Mouse (Mus musculus) ovary, adult 18-20 months (tissue): ENCODE results near the gene Taar3.

Experiments
- DNase-seq: peaks from one replicate; pipeline ENCODE4 v3.0.0; 2022; ENCODE audit warnings: low spot score, mixed read lengths

Gene Taar3

DNA sequence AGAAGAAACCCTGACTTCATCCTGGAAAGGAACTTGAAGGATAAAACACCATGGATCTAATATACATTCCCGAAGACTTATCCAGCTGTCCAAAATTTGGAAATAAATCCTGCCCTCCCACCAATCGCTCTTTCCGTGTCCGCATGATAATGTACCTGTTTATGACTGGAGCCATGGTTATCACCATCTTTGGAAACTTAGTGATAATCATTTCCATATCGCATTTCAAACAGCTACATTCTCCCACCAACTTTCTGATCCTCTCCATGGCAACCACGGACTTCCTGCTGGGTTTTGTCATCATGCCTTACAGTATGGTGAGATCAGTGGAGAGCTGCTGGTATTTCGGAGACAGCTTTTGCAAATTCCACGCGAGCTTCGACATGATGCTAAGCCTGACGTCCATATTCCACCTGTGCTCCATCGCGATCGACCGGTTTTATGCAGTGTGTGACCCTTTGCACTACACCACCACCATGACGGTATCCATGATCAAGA lies at the start of gene Taar3:
Taar3 (plus strand) TSS at position 51 of the 498 bp plus-strand sequence.
- DNase-seq, result no peak

DNA sequence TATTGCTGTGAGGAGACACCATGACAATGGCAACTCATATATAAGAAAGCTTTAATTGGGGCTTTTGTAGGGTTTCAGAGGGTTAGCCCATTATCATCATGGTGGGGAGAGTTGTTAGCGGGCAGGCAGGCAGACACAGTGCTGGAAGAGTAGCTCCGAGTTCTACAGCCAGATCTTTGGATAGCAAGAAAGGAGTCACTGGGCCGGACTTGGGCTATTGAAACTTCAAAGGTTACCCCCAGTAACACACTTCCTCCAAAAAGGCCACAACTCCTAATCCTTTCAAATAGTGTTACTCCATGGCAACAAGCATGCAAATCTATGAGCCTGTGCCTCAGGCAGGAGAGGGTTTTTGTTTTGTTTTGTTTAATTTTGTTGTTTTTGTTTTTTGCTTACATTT lies 48.2 kb upstream of the Taar3 start:
- no peak for DNase-seq

GRCm38 (mm10) chr10:23905661-23906060 lies 43.7 kb upstream of the Taar3 start:
- no peak for DNase-seq

- DNase-seq, result no peak
These were observed 29.3 kb upstream of the Taar3 start, which contains the start of gene Taar1 for GRCm38 (mm10) chr10:23920056-23920455. TSS of gene Taar1 (plus strand) at chr10:23920356.

GRCm38 (mm10) chr10:23922468-23922867 lies 26.9 kb upstream of the Taar3 start:
- DNase-seq, result no peak

DNA sequence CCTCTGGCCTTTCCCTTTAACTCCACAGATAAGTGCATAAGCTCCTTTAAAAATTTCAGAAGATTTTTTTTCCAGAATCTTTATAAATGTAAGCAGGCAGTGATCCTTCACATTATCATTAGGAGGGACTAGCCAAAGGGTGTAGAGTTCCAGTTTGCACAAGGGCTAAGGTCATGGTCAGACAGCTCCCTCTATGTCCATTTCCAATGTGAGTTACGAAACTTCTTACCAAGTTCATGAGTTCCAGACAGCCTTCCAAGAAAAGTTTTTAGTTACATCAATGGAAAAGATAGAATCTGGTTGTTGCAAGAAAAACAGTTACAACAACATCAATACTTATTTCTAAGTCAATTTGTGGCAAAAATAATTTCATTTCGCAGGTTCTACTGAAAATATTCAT lies 25.4 kb upstream of the Taar3 start:
- DNase-seq, result no peak

DNA sequence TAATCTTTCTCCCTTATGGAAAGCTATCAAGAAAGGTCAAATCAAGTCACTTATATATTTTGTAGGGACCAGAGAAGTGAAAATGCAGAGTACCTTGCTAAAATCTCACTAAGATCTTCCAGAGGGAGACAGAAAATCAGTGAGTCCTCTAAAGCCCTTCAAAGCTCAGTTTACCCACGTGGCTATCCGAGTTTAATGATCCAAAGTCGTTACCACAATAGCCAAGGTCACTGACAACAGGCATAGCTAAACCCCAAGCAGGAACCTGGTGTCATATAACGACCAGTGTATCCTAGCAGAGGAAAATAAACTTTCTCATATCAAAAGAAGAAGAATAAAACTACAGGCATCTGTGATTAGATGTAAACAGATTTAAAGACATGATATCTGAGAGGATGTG lies 11.7 kb upstream of the Taar3 start:
- no peak for DNase-seq

GRCm38 (mm10) chr10:23938312-23938711 lies 11.0 kb upstream of the Taar3 start, which contains the start of gene Taar2:
TSS of gene Taar2 (plus strand) at chr10:23938572.
- DNase-seq, result no peak

DNA sequence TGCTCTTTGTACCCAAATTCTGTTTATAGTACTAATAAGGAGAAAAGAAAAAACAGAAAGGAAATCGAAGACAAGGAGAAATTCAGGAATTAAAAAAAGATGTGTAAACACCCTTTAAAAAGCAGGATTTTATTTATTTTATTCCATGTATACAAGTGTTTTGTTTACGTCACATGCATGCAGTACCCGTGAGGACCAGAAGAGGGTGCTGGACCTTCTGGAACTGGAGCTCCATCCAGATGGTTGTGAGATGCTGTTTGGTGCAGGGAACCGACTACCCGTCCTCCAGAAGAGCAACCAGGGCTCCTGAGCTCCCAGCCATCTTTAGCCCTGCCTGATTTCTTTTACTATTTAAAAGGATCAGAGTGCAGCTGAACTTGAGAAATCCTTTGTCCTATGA lies 6.9 kb upstream of the Taar3 start:
- no peak for DNase-seq

GRCm38 (mm10) chr10:23948026-23948425 lies 1.3 kb upstream of the Taar3 start:
- no peak for DNase-seq

GRCm38 (mm10) chr10:23951714-23952113 lies 2.4 kb downstream of the Taar3 start:
- no peak for DNase-seq

DNA sequence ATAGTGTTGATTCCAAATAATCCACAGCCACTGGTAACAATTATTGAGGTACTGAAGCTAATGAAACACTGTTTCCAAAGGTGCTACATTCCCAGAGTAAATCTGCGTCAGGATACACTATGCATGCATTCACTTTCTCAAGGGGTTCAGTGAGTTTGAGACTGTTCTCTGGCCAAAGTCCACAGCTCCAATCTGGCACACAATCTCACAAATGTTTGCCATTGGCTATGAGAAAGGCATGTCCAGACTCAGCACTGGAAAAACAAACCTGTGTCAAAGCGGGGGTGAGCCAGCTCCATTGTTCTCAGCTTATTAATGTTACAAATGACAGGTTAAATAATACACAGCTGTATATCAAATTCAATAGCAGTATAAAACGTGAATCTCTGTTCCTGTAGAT lies 9.7 kb downstream of the Taar3 start:
- no peak for DNase-seq

DNA sequence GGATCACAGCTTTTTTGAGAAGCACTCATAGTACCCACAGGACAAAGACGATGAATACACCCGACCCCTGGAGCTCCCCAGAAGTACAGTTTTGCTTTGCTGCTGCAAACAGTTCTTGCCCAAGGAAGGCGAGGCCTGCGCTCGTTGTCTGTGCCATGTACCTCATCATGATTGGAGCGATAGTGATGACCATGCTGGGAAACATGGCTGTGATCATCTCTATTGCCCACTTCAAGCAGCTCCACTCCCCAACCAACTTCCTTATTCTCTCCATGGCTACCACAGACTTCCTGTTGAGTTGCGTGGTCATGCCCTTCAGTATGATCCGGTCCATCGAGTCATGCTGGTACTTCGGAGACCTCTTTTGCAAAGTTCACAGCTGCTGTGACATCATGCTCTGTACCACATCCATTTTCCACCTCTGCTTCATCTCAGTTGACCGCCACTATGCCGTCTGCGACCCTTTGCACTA lies 11.1 kb downstream of the Taar3 start, which contains the start of gene Taar4:
Taar4 (plus strand) TSS at position 51 of the 472 bp plus-strand sequence.
- DNase-seq, result no peak

DNA sequence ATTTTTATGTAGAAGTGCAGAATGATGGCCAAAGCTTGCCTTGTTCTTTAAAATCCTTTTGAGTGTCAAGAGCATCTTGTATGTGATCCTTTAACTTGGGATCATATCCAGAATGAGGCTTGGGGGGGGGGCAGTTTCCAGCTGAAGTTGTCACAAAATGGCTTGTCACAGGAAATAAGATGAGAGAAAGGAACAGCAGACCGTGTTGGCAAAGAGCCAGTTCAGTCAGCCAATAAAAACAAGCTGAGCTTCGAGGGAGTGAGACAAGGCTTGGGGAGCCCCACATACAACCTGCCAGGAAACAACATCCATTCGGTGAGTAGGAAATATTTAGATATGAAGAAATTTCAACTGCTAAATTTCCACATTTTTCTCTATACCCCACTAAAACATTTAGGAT lies 14.1 kb downstream of the Taar3 start:
- no peak for DNase-seq

DNA sequence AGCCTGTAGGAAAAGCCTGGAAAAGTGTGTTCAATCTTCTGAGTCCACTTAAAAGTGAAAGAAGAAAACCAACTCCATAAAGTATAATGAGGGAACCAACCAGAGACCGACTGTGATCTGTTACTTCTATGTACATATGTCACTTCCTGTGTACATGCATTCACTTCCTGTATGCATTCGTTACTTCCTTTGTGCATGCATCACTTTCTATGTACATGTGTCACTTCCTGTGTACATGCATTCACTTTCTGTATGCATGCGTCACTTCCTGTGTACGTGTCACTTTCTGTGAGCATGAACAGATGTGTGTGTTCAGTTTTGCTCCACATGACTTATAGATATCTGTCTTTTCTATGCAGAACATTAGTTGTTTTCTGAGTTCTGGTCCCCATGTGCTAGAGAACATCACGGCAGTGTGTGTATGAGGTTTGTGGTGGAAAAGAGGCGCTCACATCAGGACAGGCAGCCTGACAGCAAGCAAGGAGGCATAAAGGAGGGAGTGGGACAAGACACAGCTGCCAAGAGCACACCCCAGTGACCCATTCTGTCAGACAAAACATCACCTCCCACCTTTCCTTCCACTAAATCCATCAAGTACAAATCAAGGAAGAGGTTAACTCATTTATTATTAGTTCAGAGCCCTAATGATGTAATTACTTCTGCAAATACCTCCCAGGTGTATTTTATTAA lies 15.7 kb downstream of the Taar3 start:
- DNase-seq, result no peak

- DNase-seq, result no peak
These were observed 21.4 kb downstream of the Taar3 start, which contains the start of gene Taar5 for GRCm38 (mm10) chr10:23970656-23971165. TSS of gene Taar5 (plus strand) at chr10:23970706.

DNA sequence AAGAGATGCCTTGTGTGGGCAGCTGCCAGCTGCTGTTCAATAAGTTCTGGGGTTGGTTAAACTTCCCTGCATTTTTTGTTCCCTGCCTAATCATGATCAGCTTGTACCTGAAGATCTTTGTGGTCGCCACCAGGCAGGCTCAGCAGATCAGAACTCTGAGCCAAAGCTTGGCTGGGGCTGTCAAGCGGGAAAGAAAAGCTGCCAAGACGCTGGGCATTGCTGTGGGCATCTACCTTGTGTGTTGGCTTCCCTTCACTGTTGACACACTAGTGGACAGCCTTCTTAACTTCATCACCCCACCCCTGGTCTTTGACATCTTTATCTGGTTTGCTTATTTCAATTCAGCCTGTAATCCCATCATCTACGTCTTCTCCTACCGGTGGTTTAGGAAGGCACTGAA lies 21.9 kb downstream of the Taar3 start:
- no peak for DNase-seq

GRCm38 (mm10) chr10:23977958-23978357 lies 28.6 kb downstream of the Taar3 start:
- no peak for DNase-seq

GRCm38 (mm10) chr10:23978901-23979705 lies 29.7 kb downstream of the Taar3 start:
- DNase-seq, result peak; percentile 67

DNA sequence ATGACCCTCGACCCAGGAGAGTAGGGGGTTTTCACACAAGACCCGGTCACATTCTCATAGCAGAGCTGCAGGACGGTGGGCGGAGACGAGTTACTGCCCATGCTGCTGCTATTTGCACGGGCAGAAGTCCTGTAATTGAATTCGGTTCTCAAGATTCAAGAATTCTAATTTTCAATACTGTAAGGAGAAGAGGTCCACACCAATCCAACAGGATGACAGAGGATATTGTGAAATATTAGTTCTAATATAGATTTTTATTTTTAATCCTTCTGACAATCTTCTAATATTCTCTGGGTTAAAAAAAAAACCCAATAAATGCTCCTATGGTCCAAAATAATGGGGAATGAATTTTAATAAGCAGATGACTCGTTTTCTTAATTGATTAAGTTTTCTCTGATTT lies 36.2 kb downstream of the Taar3 start, which contains the start of gene Taar6:
Taar6 (minus strand) TSS at position 101 of the 400 bp plus-strand sequence.
- no peak for DNase-seq

DNA sequence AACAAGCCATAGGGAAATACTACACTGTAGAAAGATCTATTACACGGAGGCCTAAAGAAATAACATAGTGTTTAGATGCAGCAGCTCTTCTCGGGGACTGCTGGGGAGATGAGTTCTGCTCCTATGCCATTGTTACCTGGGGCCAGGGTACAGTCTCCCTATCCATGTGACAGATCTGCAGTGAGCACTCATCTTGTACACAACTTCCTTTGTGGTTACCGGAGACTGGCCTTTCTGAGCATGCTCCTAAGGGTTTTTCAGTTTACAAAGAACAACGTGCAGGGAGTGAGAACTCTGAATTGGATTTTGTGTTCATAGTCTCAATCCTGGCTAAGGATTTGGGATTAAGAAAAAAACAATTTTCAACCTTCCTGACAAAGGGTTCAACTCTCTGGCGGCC lies 37.1 kb downstream of the Taar3 start:
- no peak for DNase-seq

DNA sequence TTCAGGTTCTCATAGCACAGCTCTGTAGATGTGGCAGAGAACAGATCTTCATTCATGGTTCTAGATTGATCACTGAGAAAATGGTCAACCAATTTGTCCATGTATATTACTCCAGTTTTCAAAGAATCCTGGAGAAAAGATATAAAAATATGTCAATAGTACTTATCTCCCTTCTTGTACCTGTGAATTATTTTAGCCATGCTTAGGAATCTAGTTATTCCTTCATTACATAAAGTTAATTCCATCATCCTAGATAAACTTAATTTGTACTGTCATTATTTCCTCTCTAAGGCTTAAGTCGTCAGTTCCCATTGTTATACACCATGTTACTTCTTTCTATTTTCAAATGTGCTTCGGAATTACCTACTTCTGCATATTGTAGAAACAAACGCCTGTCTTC lies 44.0 kb downstream of the Taar3 start, which contains the start of gene Taar7a:
Taar7a (minus strand) TSS at position 101 of the 400 bp plus-strand sequence.
- DNase-seq, result no peak
